Mouse (Mus musculus) heart, adult 2 months (tissue): Measurements from ENCODE around the gene Zfp423. TPM values are rescaled to one million over a fixed set of nuclear protein-coding genes. Genes with fewer than 3 reads are reported as not detected.

Experiments used
- DNase-seq, 2 experiments: peaks; one replicate each; pipeline ENCODE4 v3.0.0; 2021
- H3K27ac ChIP-seq: fragments of 200-600 bp; 2 replicates; pipeline ENCODE4 v1.8.1; 2022
- H3K27me3 ChIP-seq: fragments of 200-500 bp; 2 replicates; pipeline ENCODE4 v1.6.1; 2012; ENCODE audit warnings: mild to moderate bottlenecking, low read length, inconsistent platforms, mixed read lengths; ENCODE audit not compliant: control insufficient read depth, insufficient read depth
- H3K36me3 ChIP-seq: fragments of 200-500 bp; 2 replicates; pipeline ENCODE4 v1.6.1; 2012; ENCODE audit warnings: low read length, inconsistent platforms; ENCODE audit not compliant: control insufficient read depth, insufficient read depth
- H3K4me1 ChIP-seq: fragments of 200-500 bp; 2 replicates; pipeline ENCODE4 v1.6.1; 2011; ENCODE audit warnings: low read length; ENCODE audit not compliant: control insufficient read depth, insufficient read depth
- H3K4me3 ChIP-seq: fragments of 200-600 bp; 2 replicates; pipeline ENCODE4 v1.8.1; 2022
- H3K79me2 ChIP-seq: fragments of 200-500 bp; replicated peaks from 2 replicates; pipeline ENCODE4 v1.6.1; 2012; ENCODE audit warnings: mild to moderate bottlenecking, inconsistent platforms, low read length, moderate library complexity, mixed read lengths; ENCODE audit not compliant: control insufficient read depth, insufficient read depth
- H3K9ac ChIP-seq: fragments of 200-500 bp; 2 replicates; pipeline ENCODE4 v1.6.1; 2012; ENCODE audit warnings: low read depth, mild to moderate bottlenecking, control low read depth, inconsistent platforms, low read length, mixed read lengths
- CTCF ChIP-seq: fragments of 200-600 bp; IDR thresholded peaks from 2 replicates; pipeline ENCODE4 v1.8.1; 2022; ENCODE audit warnings: antibody characterized with exemption, mild to moderate bottlenecking, moderate library complexity
- EP300 ChIP-seq: fragments of 200-500 bp; IDR thresholded peaks from 2 replicates; pipeline ENCODE4 v1.6.1; 2011; ENCODE audit warnings: low read depth, low read length, control low read depth; ENCODE audit not compliant: insufficient read depth
- POLR2A ChIP-seq: fragments of 200-500 bp; IDR thresholded peaks from 2 replicates; pipeline ENCODE4 v1.6.1; 2011; ENCODE audit warnings: mild to moderate bottlenecking, low read depth, low read length, control low read depth; ENCODE audit not compliant: insufficient read depth
- WGBS: fragments of 180-500 bp; shearing (Covaris S2); methylation state at CpG from one replicate; pipeline ENCODE4 v1.1.7; 2018; 5-methylcytosine and 5-hydroxymethylcytosine counted together
- intact Hi-C: fragments of 180-260 bp; cut with DNase I; formaldehyde crosslinking; loops from one replicate; pipeline ENCODE4 v1.15.1; 2025
- polyA plus RNA-seq: library from polyadenylated mRNA; depleted of rRNA; stranded (reverse); fragments of >200 nt; gene quantifications from 2 replicates; pipeline ENCODE4 v1.2.3, GENCODE M21; 2012
- total RNA-seq, 2 experiments: library from RNA; stranded (reverse); gene quantifications; 2 replicates each; pipeline ENCODE4 v1.2.3; 2021

The Zfp423 gene
- total and polyA plus RNA-seq, 3 experiments = 4.3 to 5.3 (median 4.8) TPM

DNA sequence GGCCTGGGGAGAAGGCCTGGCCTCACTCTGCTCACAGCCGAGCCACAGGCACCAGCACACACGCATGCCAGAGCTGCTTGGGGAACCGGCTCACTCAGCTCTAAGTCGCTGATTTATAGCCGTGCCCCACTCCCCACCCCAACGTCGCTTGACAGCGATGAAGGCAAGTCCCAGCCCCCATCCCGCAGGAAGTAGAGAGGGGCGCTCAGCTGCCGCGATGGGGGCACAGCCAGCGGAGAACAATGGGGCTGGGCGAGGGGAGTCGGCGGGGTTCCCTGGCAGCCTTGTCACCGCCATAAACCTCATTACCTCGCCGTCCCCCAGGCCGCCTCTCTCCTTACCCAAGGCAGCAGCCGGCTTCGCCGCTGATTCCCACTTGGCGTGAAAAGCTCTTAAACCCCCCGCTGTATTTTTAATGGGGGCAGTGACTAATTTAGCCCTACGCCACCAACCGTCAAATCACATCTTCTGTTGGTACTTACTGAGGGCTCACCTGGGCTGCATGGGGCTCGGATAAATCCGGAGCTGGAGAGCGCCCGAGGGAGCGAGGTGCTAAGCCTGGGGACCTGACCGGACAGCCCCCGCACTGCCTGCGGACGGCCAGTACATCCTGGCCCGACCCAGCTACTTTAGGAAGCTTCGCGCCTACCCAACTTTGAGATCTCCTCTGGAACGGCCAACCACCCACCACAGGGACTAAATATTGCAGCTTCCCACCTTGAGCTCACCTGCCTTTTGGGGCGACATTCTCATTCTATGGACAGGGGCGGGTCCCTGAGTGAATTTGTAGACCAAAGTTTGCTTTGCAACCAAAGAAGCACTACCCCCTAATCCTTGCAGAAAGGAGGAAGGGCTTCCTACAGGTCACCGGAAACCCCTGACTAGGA, 299.1 kb downstream of the Zfp423 start:
- 26% methylated on average over 43 of the region's 43 CpGs for WGBS
- Histone ChIP-seq H3K4me1 (no peaks in the 10 kb centered on the region), H3K4me3 (no peak overlapping the region), H3K79me2 (no peaks in the 10 kb centered on the region), H3K27ac (no peak overlapping the region), H3K9ac (no peak overlapping the region), H3K27me3 (peaks cover 7% of the 10 kb centered on the region; the same call in 1 of the 2 replicates), H3K36me3 (no peaks in the 10 kb centered on the region)
- intact Hi-C loops = loop anchor here (5.0 kb wide), 1 partner anchor 297 kb away; the partner anchor contains the start of gene Zfp423
- TF ChIP-seq POLR2A = no peak
- TF ChIP-seq CTCF = no peak
- no peak for TF ChIP-seq EP300
- no peak for DNase-seq

GRCm38 (mm10) chr8:87657488-87657887, 301.9 kb downstream of the Zfp423 start:
- no peaks in the 10 kb centered on the region for H3K4me1 ChIP-seq
- WGBS = 52% methylated on average over 4 of the region's 4 CpGs
- TF ChIP-seq EP300 (no peak), POLR2A (no peak), CTCF (no peak)
- no peak for DNase-seq
- H3K79me2 ChIP-seq = no peaks in the 10 kb centered on the region
- H3K9ac ChIP-seq = no peak overlapping the region
- H3K4me3 ChIP-seq = no peak overlapping the region
- intact Hi-C loops = no loop called here
- peaks cover 5% of the 10 kb centered on the region; the same call in 1 of the 2 replicates for H3K27me3 ChIP-seq
- H3K36me3 ChIP-seq = no peaks in the 10 kb centered on the region
- no peak overlapping the region for H3K27ac ChIP-seq

GRCm38 (mm10) chr8:87656484-87657230, 302.7 kb downstream of the Zfp423 start:
- Histone ChIP-seq H3K27ac (no peak overlapping the region), H3K9ac (no peak overlapping the region), H3K27me3 (peaks cover 5% of the 10 kb centered on the region; the same call in 1 of the 2 replicates), H3K4me3 (peak overlapping the region; percentile 28; the same call in 1 of the 2 replicates), H3K4me1 (no peaks in the 10 kb centered on the region), H3K79me2 (no peaks in the 10 kb centered on the region), H3K36me3 (no peaks in the 10 kb centered on the region)
- DNase-seq = peak; percentile 69 to 77
- TF ChIP-seq EP300 (no peak), CTCF (no peak), POLR2A (no peak)
- 5% methylated on average over 35 of the region's 35 CpGs for WGBS
- intact Hi-C loops = no loop called here

DNA sequence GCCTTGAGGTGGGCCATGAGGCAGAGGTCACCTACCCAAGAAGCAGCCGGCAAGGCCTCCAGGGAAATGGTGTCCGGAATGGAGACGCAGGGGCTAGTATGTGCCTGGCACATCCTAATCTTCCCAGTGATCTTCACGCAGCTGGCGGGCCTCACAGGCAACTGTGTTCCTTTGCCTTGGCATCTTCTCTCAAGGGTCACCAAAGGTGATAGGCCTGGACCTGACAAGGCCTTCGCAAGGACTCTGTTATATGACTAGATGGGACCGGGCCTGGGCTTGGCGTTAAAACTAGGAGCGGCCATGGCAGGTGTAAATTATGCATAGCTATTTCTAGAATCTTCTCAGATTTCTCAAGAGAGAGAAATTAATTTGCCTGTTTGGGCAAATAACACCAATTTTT, 303.4 kb downstream of the Zfp423 start:
- TF ChIP-seq POLR2A = no peak
- TF ChIP-seq EP300 = no peak
- TF ChIP-seq CTCF = no peak
- Histone ChIP-seq H3K27ac (no peak overlapping the region), H3K4me1 (no peaks in the 10 kb centered on the region), H3K9ac (no peak overlapping the region), H3K27me3 (peaks cover 5% of the 10 kb centered on the region; the same call in 1 of the 2 replicates), H3K4me3 (no peak overlapping the region), H3K79me2 (no peaks in the 10 kb centered on the region), H3K36me3 (no peaks in the 10 kb centered on the region)
- intact Hi-C loops = no loop called here
- DNase-seq = no peak
- WGBS = 81% methylated on average over 9 of the region's 9 CpGs

- H3K4me1 ChIP-seq = no peaks in the 10 kb centered on the region
- H3K27me3 ChIP-seq = peaks cover 2% of the 10 kb centered on the region; the same call in 1 of the 2 replicates
- H3K27ac ChIP-seq = no peak overlapping the region
- WGBS = 80% methylated on average over 9 of the region's 9 CpGs
- H3K36me3 ChIP-seq = no peaks in the 10 kb centered on the region
- no peak for TF ChIP-seq EP300
- no peak for TF ChIP-seq CTCF
- no peaks in the 10 kb centered on the region for H3K79me2 ChIP-seq
- intact Hi-C loops = no loop called here
- no peak for DNase-seq
- H3K9ac ChIP-seq = no peak overlapping the region
- no peak overlapping the region for H3K4me3 ChIP-seq
Measured at GRCm38 (mm10) chr8:87647781-87648180, 311.6 kb downstream of the Zfp423 start.
